Mouse (Mus musculus) retina, embryonic 14.5 days (tissue): ENCODE results near the gene Tff2.
A peak's percentile ranks its signal among the peaks of the same experiment; 100 is the strongest.

Experiments used
- DNase-seq: peaks from one replicate; pipeline ENCODE4 v3.0.0-alpha.2; 2015; ENCODE audit warnings: low spot score

Gene Tff2

DNA sequence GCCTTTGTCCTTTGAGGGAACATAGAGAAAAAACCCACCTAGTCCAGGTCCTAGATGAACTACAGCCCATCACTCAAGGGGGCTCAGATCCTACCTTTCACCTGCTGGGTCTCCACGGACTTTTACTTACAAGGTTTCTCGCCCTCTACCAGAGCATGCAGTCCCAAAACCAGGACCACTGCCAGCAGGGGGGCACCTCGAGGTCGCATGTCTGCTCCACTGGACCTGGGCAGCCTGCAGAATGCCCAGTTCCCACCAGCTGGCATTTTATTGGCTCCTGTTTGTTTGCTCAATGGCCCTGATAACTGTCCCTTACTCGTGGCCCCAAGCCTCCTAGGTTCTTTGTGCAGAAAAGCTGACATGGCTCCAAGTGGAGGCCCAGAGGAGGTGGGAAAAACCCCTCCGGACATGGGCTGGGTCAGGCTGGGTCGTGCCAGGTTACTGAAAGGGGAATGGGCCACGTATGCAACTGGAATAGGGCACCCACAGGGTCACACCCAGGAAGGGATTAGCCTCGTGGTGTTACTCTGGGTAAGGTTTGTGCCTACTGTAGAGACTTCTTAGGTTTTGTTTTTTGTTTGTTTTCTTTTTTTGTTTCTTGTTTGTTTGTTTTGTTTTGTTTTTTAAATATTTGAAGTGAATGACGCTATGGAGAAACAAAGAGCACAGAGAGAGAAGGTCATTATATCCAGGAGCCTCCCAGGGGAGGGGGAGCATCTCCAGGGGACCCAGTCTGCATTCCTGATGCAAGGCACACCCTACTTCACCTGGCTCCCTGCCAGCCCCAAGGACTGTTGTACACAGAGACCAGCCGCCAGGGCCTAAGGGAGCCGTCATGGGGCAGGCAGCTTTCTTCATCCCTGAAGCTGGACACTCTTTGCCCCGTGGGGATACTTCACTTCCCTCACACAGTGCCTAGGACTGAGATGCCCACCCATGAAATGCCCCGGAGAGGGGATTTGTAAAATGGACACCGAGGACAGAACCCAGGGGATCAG lies at the start of gene Tff2:
TSS of gene Tff2 (minus strand) at position 243 of the 998 bp plus-strand sequence.
- DNase-seq, result no peak

GRCm38 (mm10) chr17:31193360-31193759 lies 49.3 kb upstream of the Tff2 start:
- peak; percentile 12 for DNase-seq

DNA sequence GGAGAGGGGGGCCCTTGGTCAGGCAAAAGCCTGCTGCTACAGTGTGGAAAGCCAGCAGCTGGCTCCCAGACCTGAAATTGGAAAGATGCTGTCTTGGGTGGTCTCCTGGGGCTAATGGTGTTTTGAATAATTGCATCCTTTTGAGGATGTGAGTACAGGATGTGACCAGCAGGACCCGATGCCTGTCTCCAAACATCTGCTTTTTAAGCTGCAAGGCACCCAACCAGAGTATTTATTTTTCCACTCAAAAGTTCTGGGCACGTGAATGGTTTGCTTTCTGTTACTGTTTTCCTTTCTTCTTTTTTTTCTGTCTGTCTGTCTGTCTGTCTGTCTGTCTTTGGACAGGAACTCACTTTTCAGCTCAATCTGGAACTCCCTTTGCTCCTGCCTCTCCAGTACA lies 48.6 kb upstream of the Tff2 start:
- no peak for DNase-seq

DNA sequence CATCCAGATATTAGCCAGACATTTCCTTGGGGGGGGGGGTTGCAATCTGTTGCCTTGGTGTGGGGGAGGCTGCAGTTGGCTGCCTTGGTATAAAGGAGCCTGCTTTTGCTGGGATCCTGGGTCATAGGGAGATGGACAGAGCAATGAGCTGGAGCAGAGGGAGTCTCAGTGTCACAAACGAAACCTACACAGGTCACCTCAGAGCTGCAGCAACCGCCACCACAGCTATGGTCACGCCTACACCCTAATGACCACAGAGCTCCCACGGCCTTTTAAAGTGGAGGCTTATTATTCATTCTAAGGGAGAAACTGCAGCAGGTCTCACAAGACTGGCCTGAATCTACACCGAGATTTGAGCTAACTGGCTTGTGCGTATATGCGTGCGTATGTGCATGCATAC lies 47.7 kb upstream of the Tff2 start:
- DNase-seq, result no peak

DNA sequence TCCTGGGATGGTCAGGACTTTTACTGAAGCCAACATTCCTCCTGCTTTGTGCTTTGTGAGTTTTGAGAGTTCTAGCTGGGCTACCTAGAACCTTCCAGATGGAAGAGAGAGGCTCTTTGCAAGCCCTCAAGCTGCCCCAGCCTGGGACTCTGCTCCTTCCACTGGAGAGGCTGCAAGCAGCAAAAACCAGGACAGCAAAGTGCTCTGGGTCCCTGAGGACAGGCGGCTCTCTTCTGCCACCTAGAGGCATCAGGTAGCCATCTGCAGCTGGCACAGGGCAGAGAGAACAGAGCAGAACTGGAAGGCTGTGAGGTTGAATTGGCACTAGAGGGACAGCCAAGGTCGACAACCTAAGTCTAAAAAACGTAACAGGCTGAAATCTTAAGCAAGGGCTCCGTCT lies 43.3 kb upstream of the Tff2 start:
- peak; percentile 84 for DNase-seq

- DNase-seq, result no peak
These were observed 40.3 kb upstream of the Tff2 start for GRCm38 (mm10) chr17:31184269-31184990.

DNA sequence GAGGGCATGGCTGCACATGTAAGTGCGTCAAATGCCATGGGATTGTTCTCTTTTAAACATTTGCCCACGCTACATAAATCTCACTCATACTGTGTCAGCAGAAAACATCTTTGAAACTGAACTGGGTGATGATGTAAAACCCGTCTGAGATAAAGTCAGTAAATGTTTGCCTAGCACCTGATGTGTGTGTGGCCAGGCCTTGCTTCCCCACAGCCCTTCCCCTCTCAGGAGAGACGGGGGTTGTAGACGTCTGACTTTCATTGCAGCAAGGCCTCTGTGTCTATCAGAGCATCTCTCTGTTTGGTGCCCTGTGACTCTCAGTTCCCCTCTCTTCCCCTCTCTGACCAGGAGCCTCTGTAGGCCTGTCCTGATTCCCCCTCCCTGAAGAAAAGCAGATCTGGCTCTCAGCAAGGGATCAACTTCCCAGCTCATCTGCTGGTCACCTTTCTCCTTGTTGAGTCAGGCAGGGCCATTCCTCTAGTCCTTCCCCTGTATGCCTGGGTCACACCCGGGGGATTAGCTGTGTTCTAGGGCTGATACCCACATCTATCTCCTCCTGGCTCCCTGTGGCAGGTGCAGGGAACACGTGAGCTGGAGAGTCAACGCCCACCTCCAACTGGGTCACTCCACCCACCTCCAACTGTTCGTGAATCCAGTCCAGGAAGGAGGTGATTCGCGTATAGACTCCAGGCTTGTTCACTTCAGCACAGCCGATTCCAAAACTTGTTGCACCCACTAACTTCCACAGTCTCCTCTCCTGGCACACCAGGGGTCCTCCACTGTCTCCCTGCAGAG lies 39.3 kb upstream of the Tff2 start:
- no peak for DNase-seq

- DNase-seq, result no peak
These were observed 37.4 kb upstream of the Tff2 start for GRCm38 (mm10) chr17:31181490-31181889.

- DNase-seq, result no peak
These were observed 32.2 kb upstream of the Tff2 start for GRCm38 (mm10) chr17:31176321-31176720.

- no peak for DNase-seq
These were observed 25.7 kb upstream of the Tff2 start for GRCm38 (mm10) chr17:31169796-31170195.

GRCm38 (mm10) chr17:31165127-31165526 lies 21.0 kb upstream of the Tff2 start, which contains the start of gene Tff1:
TSS of gene Tff1 (minus strand) at chr17:31165277.
- no peak for DNase-seq

GRCm38 (mm10) chr17:31163821-31164220 lies 19.7 kb upstream of the Tff2 start:
- no peak for DNase-seq

- DNase-seq, result no peak
These were observed 18.5 kb upstream of the Tff2 start for GRCm38 (mm10) chr17:31162607-31163006.

- no peak for DNase-seq
These were observed 16.2 kb upstream of the Tff2 start for GRCm38 (mm10) chr17:31160291-31160690.

- no peak for DNase-seq
These were observed 13.8 kb upstream of the Tff2 start for GRCm38 (mm10) chr17:31157921-31158320.

GRCm38 (mm10) chr17:31153785-31154184 lies 9.7 kb upstream of the Tff2 start:
- no peak for DNase-seq

DNA sequence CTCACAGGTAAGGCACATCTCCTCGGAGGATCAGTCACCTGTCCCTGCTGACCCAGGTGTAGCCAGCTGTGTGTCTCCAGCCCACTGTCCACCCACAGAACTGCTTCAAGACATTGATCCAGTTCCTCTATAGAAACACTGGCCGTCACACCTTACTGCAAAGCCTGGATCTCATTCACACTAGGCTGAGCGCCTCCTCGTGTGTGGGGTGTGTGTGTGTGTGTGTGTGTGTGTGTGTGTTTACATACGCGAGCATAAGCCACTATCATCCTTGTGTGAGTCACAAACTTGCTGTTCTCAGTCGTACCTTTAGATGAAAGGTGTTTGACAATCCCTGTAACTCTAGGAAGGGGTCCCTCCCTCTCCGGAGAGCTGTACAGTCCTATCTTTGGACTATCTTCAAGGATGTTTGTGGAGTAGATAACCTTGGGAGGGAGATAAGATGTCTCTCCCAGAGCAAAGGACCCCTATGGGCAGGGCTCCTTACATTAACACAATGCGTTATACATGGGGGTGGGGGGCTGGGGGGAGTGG lies 9.0 kb upstream of the Tff2 start:
- DNase-seq, result no peak

DNA sequence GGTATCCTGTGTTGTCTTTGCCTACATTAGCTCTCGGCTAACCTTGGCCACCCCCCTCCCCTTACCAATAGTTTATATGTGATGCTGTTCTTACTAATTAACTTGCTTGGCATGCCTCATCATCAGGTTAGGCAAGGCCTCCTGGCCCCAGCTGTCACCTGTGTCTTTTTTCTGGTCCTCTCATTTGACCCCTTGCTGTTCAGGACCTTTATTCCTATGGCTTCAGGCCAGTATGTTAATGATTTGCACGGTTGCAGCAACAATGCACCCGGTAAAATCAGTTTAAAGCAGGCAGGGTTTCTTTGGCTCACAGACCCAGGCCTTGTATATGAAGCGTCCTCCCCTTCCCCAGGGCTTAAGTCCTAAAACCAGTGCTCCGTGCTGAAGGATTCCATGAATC lies 8.4 kb upstream of the Tff2 start:
- no peak for DNase-seq

- DNase-seq, result no peak
These were observed 1.9 kb upstream of the Tff2 start for GRCm38 (mm10) chr17:31145998-31146397.

GRCm38 (mm10) chr17:31142116-31142515 lies 2.0 kb downstream of the Tff2 start:
- no peak for DNase-seq

GRCm38 (mm10) chr17:31138398-31138797 lies 5.7 kb downstream of the Tff2 start:
- peak; percentile 87 for DNase-seq

DNA sequence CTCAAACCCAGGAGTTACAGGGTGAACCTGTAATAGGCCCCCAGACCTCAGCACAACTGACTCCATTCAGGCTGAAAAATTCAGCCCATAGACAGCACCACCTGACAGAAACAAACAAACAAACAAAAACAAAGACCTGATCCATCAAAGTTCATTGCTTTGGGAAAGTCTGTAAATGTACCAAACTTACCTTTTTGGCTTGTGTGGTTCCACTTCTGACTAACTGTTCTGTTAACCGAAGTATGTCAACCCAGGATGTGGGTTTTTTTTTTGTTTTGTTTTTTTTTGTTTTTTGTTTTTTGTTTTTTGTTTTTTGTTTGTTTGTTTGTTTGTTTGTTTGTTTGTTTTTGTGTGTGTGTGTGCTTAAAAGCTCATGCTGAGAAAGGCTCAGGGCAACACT lies 7.3 kb downstream of the Tff2 start:
- no peak for DNase-seq
